Comparison of ENCODE assay signal across 8 mouse cellular contexts in the genomic region with DNA sequence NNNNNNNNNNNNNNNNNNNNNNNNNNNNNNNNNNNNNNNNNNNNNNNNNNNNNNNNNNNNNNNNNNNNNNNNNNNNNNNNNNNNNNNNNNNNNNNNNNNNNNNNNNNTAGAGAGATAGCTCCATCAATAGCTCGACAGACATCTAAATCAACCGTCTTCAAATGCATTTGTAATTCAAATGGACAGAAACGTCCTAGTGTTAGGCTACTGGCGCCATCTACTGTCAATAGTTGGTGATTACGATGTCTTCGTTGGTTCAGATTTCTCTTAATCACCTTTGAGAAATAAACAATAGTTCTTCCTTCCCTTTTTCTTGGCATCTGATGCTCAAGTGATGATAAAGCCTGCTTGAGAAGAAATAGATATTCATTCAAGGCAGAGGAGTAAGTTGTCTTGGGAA. TPM values are rescaled to one million over a fixed set of nuclear protein-coding genes. Genes with fewer than 3 reads are reported as not detected.
DNase-seq lines count a peak whose midpoint lies in the region; ATAC-seq and TF ChIP-seq lines count a peak whose summit lies in the region.

No protein-coding gene starts in this region.

- WGBS in heart, embryonic 10.5 days, result 0% methylated on average over 6 of the region's 6 CpGs
- WGBS in kidney, embryonic 16.5 days, result under 1% methylated on average over 6 of the region's 6 CpGs
- 0% methylated on average over 6 of the region's 6 CpGs for WGBS in lung, postnatal 0 days

- TF ChIP-seq CTCF in lung, postnatal 0 days (IDR thresholded peaks at IDR 0.05), result peak; percentile 91

- H3K4me3 ChIP-seq in heart, embryonic 10.5 days, result peak overlapping the region; percentile 74; the same call in 1 of the 2 replicates
- peak overlapping the region; percentile 69 for H3K4me3 ChIP-seq in kidney, embryonic 16.5 days (ENCODE audit: low read length)
- no peak overlapping the region for H3K4me3 ChIP-seq in lung, postnatal 0 days (ENCODE audit: low read depth, low read length)

- H3K9me3 ChIP-seq in heart, embryonic 10.5 days, result no peaks in the 10 kb centered on the region
- H3K9me3 ChIP-seq in kidney, embryonic 16.5 days (ENCODE audit: low read length), result no peaks in the 10 kb centered on the region
- H3K9me3 ChIP-seq in lung, postnatal 0 days (ENCODE audit: low read length), result no peaks in the 10 kb centered on the region

- ATAC-seq in kidney, embryonic 16.5 days (ENCODE audit: low FRiP score, low TSS enrichment), result no peak
- no peak for ATAC-seq in lung, postnatal 0 days

- H3K27me3 ChIP-seq in heart, embryonic 10.5 days (ENCODE audit: insufficient read depth, poor library complexity, severe bottlenecking), result no peaks in the 10 kb centered on the region
- H3K27me3 ChIP-seq in kidney, embryonic 16.5 days (ENCODE audit: insufficient read depth, low read length), result no peaks in the 10 kb centered on the region
- no peaks in the 10 kb centered on the region for H3K27me3 ChIP-seq in lung, postnatal 0 days (replicated peaks; ENCODE audit: insufficient read depth, low read length)

- TF ChIP-seq EP300 in lung, postnatal 0 days (IDR thresholded peaks at IDR 0.05), result no peak

- no peaks in the 10 kb centered on the region for H3K36me3 ChIP-seq in heart, embryonic 10.5 days
- H3K36me3 ChIP-seq in kidney, embryonic 16.5 days (ENCODE audit: insufficient read depth, low read length), result no peaks in the 10 kb centered on the region
- no peaks in the 10 kb centered on the region for H3K36me3 ChIP-seq in lung, postnatal 0 days (ENCODE audit: insufficient read depth, low read length)

- no peak overlapping the region for H3K9ac ChIP-seq in kidney, embryonic 16.5 days (replicated peaks; ENCODE audit: low read length)
- H3K9ac ChIP-seq in lung, postnatal 0 days (replicated peaks; ENCODE audit: low read depth), result no peak overlapping the region

- peak overlapping the region; percentile 74 for H3K4me2 ChIP-seq in kidney, embryonic 16.5 days (replicated peaks; ENCODE audit: low read depth, low read length)
- no peak overlapping the region for H3K4me2 ChIP-seq in lung, postnatal 0 days (replicated peaks; ENCODE audit: low read depth, low read length)

- peaks cover 10% of the 10 kb centered on the region for H3K4me1 ChIP-seq in heart, embryonic 10.5 days
- peaks cover 29% of the 10 kb centered on the region for H3K4me1 ChIP-seq in kidney, embryonic 16.5 days (ENCODE audit: insufficient read depth, low read length)
- no peaks in the 10 kb centered on the region; the same call in 1 of the 2 replicates for H3K4me1 ChIP-seq in lung, postnatal 0 days (ENCODE audit: insufficient read depth, low read depth, low read length)

- DNase-seq in urinary bladder, postnatal 14 days (ENCODE audit: low spot score), result peak; percentile 70
- no peak for DNase-seq in urinary bladder, adult 18-20 months (ENCODE audit: low spot score in 2 of 2)
- DNase-seq in cerebellum, adult 9-11 months, result peak; percentile 51
- DNase-seq in heart, embryonic 10.5 days (ENCODE audit: low spot score), result no peak
- peak; percentile 83 for DNase-seq in lung, postnatal 0 days (ENCODE audit: low spot score)
- peak; percentile 56 to 63 for DNase-seq in right cerebral cortex, postnatal 10 days (ENCODE audit: low spot score in 2 of 2)
- no peak for DNase-seq in testis, postnatal 10 days (ENCODE audit: low spot score)

- no peak overlapping the region for H3K27ac ChIP-seq in heart, embryonic 10.5 days
- no peak overlapping the region for H3K27ac ChIP-seq in kidney, embryonic 16.5 days (ENCODE audit: low read length)
- H3K27ac ChIP-seq in lung, postnatal 0 days (ENCODE audit: low read length), result no peak overlapping the region

RNA-seq across cellular contexts. Expression of a gene that starts 12.5 kb away (rescaled TPM):
- polyA plus RNA-seq in heart, embryonic 10.5 days (2016; fragmentation: Nextera tagmentation; extraction: Ambion mirVana), result 3.0 and 3.6 TPM in 2 replicates
- polyA plus RNA-seq in kidney, embryonic 16.5 days (2015; fragmentation: Nextera tagmentation; extraction: Ambion mirVana), result 17.0 and 18.3 TPM in 2 replicates
- 20.2 and 26.4 TPM in 2 replicates for polyA plus RNA-seq in lung, postnatal 0 days (2015; fragmentation: Nextera tagmentation; extraction: Ambion mirVana)

RNA-seq across cellular contexts. Expression of a gene that starts 32.6 kb away (rescaled TPM):
- polyA plus RNA-seq in heart, embryonic 10.5 days (2016; fragmentation: Nextera tagmentation; extraction: Ambion mirVana), result 0.68 and 1.9 TPM in 2 replicates
- polyA plus RNA-seq in kidney, embryonic 16.5 days (2015; fragmentation: Nextera tagmentation; extraction: Ambion mirVana), result 0.86 and 1.2 TPM in 2 replicates
- polyA plus RNA-seq in lung, postnatal 0 days (2015; fragmentation: Nextera tagmentation; extraction: Ambion mirVana), result 4.4 and 5.5 TPM in 2 replicates

RNA-seq across cellular contexts. Expression of a gene that starts 33.1 kb away (rescaled TPM):
- polyA plus RNA-seq in heart, embryonic 10.5 days (2016; fragmentation: Nextera tagmentation; extraction: Ambion mirVana), result 0.18 and 0.44 TPM in 2 replicates
- polyA plus RNA-seq in kidney, embryonic 16.5 days (2015; fragmentation: Nextera tagmentation; extraction: Ambion mirVana), result 4.4 and 4.8 TPM in 2 replicates
- polyA plus RNA-seq in lung, postnatal 0 days (2015; fragmentation: Nextera tagmentation; extraction: Ambion mirVana), result 1.2 and 1.6 TPM in 2 replicates

RNA-seq across cellular contexts. Expression of a gene that starts 41.9 kb away (rescaled TPM):
- polyA plus RNA-seq in heart, embryonic 10.5 days (2016; fragmentation: Nextera tagmentation; extraction: Ambion mirVana), result 3.0 and 4.7 TPM in 2 replicates
- 7.1 and 7.2 TPM in 2 replicates for polyA plus RNA-seq in kidney, embryonic 16.5 days (2015; fragmentation: Nextera tagmentation; extraction: Ambion mirVana)
- 4.3 and 5.1 TPM in 2 replicates for polyA plus RNA-seq in lung, postnatal 0 days (2015; fragmentation: Nextera tagmentation; extraction: Ambion mirVana)

RNA-seq across cellular contexts. Expression of a gene that starts 43.0 kb away (rescaled TPM):
- polyA plus RNA-seq in heart, embryonic 10.5 days (2016; fragmentation: Nextera tagmentation; extraction: Ambion mirVana), result 0.06 and 0.07 TPM in 2 replicates
- polyA plus RNA-seq in kidney, embryonic 16.5 days (2015; fragmentation: Nextera tagmentation; extraction: Ambion mirVana), result 0.09 and 0.21 TPM in 2 replicates
- polyA plus RNA-seq in lung, postnatal 0 days (2015; fragmentation: Nextera tagmentation; extraction: Ambion mirVana), result 0.37 and 0.57 TPM in 2 replicates

Comparison
In these comparisons a context has a peak if more than half of its experiments do, and no peak if none do; other contexts are left out.
1. DNase-seq: peak in urinary bladder, postnatal 14 days (single experiment), cerebellum, adult 9-11 months (single experiment), lung, postnatal 0 days (single experiment) and right cerebral cortex, postnatal 10 days (2 of 2); none in urinary bladder, adult 18-20 months (0 of 2), heart, embryonic 10.5 days (single experiment) and testis, postnatal 10 days (single experiment).